Mouse (Mus musculus) urinary bladder, postnatal 36 days (tissue): ENCODE data around the gene Hist1h3b.
"Not testable (repeated sequence)": the region's sequence is repeated elsewhere in the genome, so short reads cannot be mapped to it uniquely, and the experiment has no call there.

ENCODE experiments used
- DNase-seq, 2 experiments: peaks; one replicate each; pipeline ENCODE4 v3.0.0; 2022; ENCODE audit warnings: low spot score in 2 of 2, mixed read lengths in 1 of 2

Hist1h3b gene

DNA sequence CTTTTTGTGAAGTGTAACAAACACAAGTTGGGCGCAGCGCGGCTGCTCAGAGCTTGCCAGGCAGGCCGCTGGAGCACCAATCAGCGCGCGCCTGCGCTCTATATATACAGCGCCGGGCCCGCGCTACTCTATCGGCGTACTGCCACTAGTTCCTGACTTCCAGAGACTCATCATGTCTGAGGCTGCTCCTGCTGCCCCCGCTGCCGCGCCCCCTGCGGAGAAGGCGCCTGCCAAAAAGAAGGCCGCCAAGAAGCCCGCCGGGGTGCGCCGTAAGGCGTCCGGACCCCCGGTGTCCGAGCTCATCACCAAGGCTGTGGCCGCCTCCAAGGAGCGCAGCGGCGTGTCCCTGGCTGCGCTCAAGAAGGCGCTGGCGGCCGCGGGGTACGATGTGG is 13.4 kb upstream of the Hist1h3b start, which contains the start of gene Hist1h1c:
TSS of gene Hist1h1c (plus strand) at position 132 of the 392 bp plus-strand sequence.
- peak; percentile 86 to 93 for DNase-seq

DNA sequence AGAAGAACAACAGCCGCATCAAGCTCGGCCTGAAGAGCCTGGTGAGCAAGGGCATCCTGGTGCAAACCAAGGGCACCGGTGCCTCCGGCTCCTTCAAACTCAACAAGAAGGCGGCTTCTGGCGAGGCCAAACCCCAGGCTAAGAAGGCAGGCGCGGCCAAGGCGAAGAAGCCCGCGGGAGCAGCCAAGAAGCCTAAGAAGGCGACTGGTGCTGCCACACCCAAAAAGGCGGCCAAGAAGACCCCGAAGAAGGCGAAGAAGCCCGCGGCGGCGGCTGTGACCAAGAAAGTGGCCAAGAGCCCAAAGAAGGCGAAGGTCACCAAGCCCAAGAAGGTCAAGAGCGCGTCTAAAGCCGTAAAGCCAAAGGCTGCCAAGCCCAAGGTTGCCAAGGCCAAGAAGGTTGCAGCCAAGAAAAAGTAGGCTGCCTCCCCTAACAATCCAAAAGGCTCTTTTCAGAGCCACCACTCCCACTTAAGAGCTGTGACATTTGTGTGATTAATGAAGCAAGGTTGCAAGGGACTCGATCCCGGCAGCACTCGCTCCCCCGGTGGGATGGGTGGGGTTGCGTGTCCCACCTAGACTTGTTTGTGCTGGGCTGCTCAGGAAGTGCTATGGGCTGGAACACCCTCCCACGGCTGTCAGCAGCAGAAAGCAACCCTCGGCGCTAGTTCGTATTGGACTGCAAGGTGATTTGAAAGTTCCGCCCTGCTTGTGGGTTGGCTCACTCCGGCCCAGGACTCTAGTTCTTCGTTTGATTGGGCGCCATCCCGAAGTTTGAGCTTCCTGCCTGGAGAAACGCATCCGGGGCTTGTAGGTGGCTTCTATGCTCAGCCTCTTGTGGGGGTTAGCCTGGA is 12.8 kb upstream of the Hist1h3b start:
- DNase-seq, result peak; percentile 86 to 94

DNA sequence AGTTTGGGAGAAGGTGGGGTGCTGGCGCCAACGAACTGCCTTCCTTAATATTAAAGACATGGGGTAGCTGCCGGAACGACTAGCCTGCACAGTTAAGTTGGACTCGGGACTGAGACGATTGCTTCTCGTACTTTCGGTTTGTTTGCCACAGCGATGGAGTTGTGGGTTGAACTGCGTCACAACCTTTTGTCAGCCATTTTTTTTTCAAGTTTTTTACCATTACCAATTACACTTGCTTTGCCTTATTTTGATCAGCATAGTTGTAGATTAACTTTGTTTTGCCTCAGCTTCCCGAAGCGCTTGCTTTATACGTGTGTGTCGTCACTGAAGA is 12.2 kb upstream of the Hist1h3b start:
- no peak for DNase-seq

DNA sequence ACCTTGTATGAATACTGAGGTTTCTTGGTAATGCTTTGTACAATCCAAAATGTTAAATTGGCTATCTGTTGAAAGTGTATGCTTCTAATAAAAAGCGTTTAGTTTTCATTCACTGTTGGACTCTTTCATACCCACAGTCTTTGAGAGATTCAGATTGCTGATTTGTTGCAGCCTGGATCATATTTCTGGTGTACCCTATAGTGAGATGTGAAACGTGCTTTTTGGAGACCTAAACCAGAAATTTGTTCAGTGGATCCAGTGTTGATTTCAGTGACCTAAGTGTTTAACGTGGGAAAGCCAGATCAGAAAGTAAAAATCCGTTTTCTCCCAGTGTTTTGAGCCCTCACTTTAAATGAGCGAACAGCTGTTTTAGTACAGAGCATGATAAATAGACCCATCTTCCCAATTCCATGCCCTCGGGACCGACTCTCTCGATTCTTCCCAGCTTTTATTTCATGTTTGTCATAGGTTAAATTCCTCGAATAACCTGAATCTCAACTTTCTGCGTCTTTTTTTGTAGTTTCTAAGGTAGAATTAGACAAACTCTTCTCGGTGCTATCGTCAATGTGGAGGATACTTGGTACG is 11.7 kb upstream of the Hist1h3b start:
- DNase-seq, result no peak

DNA sequence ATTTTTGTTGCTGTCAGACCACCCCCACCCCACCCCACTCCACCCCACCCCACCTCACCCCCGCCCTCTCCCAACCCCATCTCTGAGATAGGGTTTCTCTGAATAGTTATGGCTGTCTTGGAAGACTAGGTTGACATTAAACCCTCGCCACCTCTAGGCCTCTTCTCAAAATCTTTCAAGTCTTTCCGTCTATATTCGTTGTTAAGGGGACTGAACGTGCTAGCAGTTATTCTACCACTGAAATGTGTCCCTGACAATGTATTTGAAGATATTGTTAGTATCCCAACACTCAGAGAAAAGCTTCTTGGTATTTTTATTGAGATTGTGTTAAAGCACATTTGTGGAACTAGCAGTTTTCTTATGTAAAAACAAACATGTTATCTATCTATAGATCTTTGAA is 11.2 kb upstream of the Hist1h3b start:
- DNase-seq, result no peak

DNA sequence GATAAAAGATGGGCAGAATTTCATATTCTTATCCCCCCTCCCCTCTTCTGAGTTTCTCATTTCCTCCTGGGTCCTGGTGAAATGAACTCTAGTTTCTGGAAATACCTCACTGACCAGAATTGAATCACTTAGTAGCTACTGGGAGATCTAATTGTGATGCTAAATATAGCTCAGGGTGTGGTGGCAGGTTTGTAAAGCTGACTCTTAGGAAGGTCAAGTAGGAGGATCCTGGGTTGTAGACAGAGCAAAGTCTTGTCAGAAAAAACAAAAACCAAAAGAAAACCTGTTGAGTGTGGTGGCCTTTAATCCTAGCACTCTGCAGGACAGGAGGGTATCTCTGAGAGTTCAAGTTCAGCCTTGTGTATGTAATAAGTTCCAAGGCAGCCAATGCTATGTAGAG is 10.1 kb upstream of the Hist1h3b start:
- no peak for DNase-seq

DNA sequence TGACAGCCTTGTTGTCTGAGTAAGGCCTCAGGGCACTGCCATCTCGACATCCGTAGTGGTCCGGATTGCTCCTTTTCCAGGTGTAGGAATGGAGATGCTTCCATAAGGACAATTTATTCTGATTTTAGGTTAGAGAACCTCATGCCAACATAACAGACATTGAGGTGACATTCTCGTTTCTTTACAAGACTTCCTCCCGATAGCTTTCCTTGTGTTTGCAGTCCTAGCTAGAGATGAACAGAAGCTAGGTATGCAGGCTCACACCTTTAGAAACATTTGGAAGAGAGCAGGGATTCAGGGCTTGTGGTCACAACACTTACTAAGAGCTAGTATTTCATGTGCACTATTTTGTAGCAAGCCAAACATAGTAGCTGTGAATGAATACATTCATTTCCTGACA is 8.9 kb upstream of the Hist1h3b start:
- no peak for DNase-seq

DNA sequence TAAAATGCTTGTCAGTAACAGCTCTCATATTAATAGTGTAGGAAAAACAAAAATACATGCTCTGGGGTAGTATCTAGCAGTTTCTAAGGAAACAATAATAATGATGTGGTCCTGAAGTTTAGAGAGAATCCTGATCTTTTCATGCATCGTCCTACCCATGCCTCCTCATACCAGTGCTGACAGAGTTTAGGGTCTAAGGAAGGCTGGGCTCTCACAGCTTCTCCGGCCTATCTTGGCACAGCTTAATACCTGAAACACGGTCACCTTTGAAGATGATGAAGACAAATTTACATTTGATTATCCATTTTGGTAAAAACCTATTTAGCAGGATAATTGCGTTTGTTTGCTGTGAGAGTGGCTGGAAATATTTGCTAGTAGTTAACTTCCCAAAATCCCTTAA is 8.1 kb upstream of the Hist1h3b start:
- no peak for DNase-seq

DNA sequence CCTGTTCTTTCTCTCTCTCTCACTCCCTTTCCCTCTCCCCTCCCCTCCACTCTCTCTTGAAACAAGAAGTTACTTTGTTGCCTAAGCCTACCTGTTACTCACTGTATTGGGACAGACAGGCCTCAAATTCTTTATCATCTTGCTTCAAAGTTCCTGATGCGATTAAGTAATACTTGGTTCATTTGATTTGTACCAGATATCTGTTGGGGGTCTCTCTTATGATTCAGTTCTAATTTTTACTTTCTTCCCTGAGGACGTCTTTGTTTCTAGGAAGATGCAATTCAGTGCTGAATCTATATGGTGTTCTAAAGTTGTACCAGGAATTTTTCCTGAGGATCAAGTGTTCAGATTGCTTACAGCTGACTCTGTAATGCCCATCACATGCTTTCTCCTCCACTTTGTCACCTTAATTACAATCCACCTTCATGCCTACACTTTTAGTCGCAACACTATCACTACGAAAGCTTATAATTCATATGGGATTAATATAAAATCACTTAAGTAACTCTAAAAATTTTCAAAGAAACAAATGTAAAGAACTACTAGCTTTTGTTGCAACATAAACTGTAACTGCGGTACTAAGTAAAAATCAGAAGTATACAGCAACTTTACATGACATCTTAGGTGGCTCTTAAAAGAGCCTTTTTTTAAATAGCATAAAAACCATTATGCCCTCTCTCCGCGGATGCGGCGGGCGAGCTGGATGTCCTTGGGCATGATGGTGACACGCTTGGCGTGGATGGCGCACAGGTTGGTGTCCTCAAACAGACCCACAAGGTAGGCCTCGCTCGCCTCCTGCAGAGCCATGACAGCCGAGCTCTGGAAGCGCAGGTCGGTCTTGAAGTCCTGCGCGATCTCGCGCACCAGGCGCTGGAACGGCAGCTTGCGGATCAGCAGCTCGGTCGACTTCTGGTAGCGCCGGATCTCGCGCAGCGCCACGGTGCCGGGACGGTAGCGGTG is 7.4 kb upstream of the Hist1h3b start:
- no peak for DNase-seq

DNA sequence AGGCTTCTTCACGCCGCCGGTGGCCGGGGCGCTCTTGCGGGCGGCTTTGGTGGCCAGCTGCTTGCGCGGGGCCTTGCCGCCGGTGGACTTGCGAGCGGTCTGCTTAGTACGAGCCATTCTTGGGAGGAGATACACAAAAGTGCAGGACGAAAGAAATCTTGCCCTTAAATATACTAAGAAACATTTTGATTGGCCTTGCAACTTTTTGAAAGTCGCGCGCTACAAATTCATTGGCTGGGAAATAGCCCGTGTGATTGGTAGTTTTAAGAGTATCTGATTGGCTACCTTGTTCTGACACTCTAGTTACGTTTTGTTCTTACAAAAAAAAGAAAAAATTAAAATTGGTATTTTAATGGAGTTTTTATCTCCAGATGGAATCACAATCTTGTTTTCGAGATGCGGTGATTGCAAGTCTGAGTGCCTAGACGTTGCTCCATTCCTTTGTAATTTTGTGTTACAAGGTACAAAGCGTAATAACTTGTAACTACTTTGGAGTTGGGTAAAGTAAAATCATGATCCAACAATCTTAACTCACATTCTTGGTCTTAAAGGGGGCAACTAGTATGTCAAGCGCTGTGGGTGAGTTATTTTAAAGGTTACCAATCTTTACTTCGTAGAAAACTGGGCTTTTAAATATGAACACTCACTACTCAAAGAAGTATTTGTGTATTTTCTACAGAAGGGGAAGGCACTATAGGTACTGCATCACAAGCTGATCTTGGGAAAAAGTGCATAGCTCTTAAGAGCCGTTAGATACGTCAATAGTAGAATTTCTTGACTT is 6.5 kb upstream of the Hist1h3b start, which contains the start of gene Hist1h3c:
TSS of gene Hist1h3c (minus strand) at position 222 of the 781 bp plus-strand sequence.
- DNase-seq, result peak; percentile 72 to 82

DNA sequence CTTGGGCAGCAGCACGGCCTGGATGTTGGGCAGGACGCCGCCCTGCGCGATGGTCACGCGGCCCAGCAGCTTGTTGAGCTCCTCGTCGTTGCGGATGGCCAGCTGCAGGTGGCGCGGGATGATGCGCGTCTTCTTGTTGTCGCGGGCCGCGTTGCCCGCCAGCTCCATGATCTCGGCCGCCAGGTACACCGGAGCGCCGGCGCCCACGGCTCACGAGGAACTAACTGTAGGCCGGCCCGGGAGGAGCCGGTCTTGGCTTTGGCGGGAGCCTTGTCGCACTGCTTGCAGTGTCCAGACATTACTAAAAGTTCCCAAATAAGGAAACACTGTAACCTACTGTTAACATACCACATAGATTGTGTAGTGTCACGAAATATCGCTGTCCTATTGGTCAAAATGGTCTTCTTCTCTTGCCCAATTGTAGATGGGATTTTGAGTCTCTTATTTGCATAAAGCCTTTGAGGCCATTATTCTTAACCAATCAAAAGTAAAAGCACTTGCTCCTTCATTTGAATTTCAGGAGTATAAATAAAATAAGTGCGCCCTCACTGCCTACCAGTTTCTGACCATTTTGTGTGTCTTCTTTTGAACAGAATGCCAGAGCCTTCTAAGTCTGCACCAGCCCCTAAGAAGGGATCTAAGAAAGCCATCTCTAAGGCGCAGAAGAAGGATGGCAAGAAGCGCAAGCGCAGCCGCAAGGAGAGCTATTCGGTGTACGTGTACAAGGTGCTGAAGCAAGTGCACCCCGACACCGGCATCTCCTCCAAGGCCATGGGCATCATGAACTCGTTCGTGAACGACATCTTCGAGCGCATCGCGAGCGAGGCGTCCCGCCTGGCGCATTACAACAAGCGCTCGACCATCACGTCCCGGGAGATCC is 5.6 kb upstream of the Hist1h3b start, which contains the start of gene Hist1h2bb:
TSS of gene Hist1h2bb (plus strand) at position 534 of the 880 bp plus-strand sequence.
- peak; percentile 61 to 65 for DNase-seq

DNA sequence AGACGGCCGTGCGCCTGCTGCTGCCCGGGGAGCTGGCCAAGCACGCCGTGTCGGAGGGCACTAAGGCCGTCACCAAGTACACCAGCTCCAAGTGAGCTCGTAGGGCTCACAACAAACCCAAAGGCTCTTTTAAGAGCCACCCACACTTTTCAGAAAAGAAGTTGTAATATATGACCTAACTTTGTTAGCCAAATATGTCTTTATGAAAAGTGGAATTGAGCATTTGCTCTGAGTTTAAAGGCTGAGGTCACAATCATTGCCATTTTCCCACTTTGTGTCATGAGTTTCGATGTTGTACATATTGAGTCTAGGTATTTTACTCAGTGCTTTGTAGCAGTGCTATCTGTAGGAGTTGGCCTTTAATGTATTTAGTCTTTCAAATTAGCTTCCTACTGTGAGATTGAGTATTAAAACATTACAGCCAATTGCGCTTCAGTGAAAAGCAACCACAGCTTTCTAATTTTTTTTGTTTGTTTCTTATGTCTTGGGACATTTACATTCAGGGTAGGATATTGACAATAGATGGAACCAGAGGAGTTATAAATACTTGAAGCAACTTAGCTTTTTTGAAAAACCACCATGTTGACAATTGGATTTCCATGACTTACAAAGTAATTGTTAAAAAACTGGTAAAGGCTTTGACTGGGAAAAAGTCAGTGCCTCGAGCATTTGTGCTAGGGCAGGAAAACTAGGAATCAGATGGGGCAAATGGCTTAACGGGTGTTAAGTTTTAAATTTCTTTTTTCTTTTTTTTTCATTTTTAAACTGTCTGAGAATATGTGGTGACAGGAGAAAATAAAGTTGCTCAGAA is 4.8 kb upstream of the Hist1h3b start:
- no peak for DNase-seq

DNA sequence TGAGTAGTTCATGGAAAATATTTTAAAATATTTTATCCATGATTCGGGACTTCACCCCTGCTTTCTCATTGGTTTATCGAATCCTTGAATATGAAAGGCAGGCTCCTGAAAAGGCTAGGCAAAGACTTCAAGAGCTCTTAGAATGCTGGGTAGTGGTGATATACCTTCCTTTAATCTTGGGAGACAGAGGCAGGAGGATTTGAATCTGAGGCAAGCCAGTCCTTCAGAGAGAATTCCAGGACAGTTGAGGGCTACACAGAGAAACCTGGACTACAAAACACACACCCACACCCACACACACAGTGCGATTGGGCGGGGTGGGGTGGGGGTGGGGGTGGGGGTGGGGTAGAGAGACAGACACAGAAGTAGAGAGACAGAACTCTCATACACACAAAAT is 4.2 kb upstream of the Hist1h3b start:
- no peak for DNase-seq

DNA sequence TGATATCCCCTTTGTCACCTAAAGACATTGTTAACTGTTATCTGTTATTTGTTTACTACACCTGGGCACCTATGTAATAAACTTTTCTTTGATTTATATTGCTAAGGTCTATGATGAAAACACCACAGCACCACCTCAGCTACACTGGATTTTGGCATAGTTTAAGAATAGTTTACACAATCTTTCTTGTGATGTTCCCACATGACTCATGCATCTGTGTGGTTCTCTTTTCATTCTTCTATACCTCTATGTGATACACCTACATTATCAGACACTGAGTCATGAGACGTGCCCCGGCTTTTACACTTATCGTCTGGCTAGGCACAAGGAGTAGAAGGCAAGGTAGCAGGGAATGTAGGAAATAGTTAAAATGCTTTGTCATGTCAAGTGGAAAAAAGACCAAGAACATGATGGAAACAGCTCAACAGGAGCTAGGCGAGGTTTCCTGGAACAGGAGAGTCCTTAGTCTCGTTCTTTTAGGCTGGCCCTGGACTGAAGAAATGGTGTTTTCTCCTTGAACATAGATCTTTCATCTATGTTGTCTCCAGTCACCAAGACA is 2.4 kb upstream of the Hist1h3b start:
- DNase-seq, result no peak

DNA sequence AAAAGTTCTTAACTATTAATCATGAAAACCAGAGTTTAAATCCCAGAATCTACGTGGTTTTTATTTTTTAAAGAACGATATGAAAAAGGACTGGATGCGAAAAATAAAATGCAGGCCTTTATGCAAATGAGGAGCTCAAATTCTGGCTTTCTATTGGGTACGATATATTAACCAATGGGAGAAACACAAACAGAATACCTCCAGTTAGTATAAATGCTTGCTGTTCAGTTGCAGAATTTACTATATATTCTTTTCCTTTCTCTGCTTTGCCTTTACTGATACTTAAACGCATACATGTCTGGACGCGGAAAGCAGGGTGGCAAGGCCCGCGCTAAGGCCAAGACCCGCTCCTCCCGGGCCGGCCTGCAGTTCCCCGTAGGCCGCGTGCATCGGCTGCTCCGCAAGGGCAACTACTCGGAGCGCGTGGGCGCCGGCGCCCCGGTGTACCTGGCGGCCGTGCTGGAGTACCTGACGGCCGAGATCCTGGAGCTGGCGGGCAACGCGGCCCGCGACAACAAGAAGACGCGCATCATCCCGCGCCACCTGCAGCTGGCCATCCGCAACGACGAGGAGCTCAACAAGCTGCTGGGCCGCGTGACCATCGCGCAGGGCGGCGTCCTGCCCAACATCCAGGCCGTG is 1.1 kb upstream of the Hist1h3b start, which contains the start of gene Hist1h2ab:
TSS of gene Hist1h2ab (plus strand) at position 288 of the 639 bp plus-strand sequence.
- DNase-seq, result not testable (repeated sequence)

DNA sequence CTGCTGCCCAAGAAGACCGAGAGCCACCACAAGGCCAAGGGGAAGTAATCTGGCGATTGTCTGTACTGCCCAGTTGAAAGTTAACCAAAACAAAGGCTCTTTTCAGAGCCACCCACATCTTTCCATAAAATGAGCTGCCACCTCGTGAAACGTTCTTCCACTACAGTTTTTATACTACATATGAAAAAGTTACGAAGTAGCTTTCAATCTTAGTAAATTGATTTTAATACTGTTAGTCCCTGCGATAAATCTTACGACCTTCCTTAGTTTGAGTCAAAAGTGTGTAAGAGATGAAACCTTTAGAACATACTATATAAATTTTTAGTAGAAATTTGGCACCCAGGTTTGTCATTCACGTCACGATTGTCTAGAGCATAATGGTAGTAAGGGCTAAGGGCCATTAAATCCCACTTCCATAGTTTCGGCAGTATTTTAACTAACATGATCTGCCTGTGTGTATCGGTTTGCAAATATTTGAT is 550 bp upstream of the Hist1h3b start:
- no peak for DNase-seq

DNA sequence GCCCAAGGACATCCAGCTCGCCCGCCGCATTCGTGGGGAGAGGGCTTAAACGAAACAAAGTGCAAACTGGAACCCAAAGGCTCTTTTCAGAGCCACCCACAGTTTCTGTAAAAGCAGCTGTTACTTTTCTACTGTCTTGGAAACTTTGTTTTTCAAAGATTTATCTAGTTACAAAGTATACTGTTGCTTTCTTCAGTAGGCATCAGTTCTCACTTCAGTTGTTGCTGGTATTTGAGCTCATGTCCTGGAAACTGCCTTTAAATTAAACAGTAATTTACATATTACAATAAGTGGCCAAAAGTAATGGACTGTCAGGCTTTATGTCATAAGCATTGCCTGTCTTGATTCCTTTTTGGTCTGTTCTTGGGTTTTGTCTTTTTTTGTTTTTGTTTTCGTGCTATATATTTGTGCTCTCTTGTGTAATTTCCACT is 690 bp downstream of the Hist1h3b start:
- no peak for DNase-seq
